Mouse (Mus musculus) lung, adult 2 months (tissue): ENCODE data around the gene Tsen34.

Source experiments
- CTCF ChIP-seq: fragments of 200-500 bp; IDR thresholded peaks from 2 replicates; pipeline ENCODE4 v1.5.1; 2011; ENCODE audit warnings: mild to moderate bottlenecking, low read length, control low read depth; ENCODE audit not compliant: insufficient read depth
- POLR2A ChIP-seq: fragments of 200-500 bp; IDR thresholded peaks from 2 replicates; pipeline ENCODE4 v1.6.1; 2011; ENCODE audit warnings: low read depth, mild to moderate bottlenecking, control low read depth, low read length, borderline replicate concordance; ENCODE audit errors: extremely low read depth

- TF ChIP-seq CTCF (no peak), POLR2A (no peak)
Measured at GRCm38 (mm10) chr7:3643843-3644242, 48.8 kb upstream of the Tsen34 start.
